Mouse (Mus musculus): ENCODE results near the gene Tfrc. TPM values are rescaled to one million over a fixed set of nuclear protein-coding genes. Genes with fewer than 3 reads are reported as not detected.

The Tfrc gene
- polyA plus RNA-seq, 1 experiment: 1.3 TPM

DNA sequence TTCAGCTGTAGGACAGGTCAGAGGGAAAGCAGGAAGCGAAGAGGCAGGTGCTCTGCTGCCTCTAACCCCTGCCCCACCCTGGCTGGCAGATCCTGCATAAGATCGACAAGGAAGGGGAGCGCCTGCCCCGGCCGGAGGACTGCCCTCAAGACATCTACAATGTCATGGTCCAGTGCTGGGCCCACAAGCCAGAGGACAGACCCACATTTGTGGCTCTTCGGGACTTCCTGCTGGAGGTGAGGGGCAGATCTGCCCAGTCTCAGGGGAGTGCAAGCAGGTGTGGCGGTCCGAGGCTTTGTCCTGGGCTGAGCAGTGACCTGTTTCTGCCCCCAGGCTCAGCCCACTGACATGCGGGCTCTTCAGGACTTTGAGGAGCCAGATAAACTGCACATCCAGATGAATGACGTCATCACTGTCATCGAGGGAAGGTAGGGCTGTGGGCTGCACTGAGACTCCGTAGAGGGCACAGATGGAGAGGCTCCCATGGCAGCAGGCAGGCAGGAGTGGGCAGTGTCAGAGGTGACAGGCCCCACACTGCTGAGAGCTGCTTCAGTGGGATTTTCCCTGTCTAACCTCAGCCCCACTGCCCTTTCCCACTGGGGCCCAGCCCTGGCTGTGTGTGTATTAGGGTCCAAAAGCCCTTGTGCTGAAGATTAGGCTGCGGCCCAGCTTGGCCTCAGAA lies 62.6 kb downstream of the Tfrc start:
- no peak for TF ChIP-seq FLI1 (IDR thresholded peaks at IDR 0.05; ENCODE audit: low read length)
- TF ChIP-seq GATA1 (IDR thresholded peaks at IDR 0.05; ENCODE audit: borderline replicate concordance, low read length): no peak
- Histone ChIP-seq H3K4me3 (replicated peaks) (no peak overlapping the region), H3K27me3 (replicated peaks) (no peaks in the 10 kb centered on the region), H3K36me3 (replicated peaks; ENCODE audit: low read length) (peaks cover 91% of the 10 kb centered on the region), H3K4me1 (peaks cover 97% of the 10 kb centered on the region), H3K9me3 (no peaks in the 10 kb centered on the region)

- no peak for TF ChIP-seq GATA1 (IDR thresholded peaks at IDR 0.05; ENCODE audit: borderline replicate concordance, low read length)
- TF ChIP-seq FLI1 (IDR thresholded peaks at IDR 0.05; ENCODE audit: low read length): no peak
- Histone ChIP-seq H3K9me3 (no peaks in the 10 kb centered on the region), H3K4me3 (replicated peaks) (no peak overlapping the region), H3K27me3 (replicated peaks) (no peaks in the 10 kb centered on the region), H3K4me1 (peaks cover 97% of the 10 kb centered on the region), H3K36me3 (replicated peaks; ENCODE audit: low read length) (peaks cover 99% of the 10 kb centered on the region)
Observed at GRCm38 (mm10) chr16:32672250-32672649, 63.5 kb downstream of the Tfrc start.

- Histone ChIP-seq H3K36me3 (replicated peaks; ENCODE audit: low read length) (peaks cover 97% of the 10 kb centered on the region), H3K9me3 (no peaks in the 10 kb centered on the region), H3K4me3 (replicated peaks) (no peak overlapping the region), H3K27me3 (replicated peaks) (no peaks in the 10 kb centered on the region), H3K4me1 (peaks cover 94% of the 10 kb centered on the region)
- TF ChIP-seq FLI1 (IDR thresholded peaks at IDR 0.05; ENCODE audit: low read length): no peak
- TF ChIP-seq GATA1 (IDR thresholded peaks at IDR 0.05; ENCODE audit: borderline replicate concordance, low read length): no peak
Observed at GRCm38 (mm10) chr16:32672861-32673560, 64.3 kb downstream of the Tfrc start.

DNA sequence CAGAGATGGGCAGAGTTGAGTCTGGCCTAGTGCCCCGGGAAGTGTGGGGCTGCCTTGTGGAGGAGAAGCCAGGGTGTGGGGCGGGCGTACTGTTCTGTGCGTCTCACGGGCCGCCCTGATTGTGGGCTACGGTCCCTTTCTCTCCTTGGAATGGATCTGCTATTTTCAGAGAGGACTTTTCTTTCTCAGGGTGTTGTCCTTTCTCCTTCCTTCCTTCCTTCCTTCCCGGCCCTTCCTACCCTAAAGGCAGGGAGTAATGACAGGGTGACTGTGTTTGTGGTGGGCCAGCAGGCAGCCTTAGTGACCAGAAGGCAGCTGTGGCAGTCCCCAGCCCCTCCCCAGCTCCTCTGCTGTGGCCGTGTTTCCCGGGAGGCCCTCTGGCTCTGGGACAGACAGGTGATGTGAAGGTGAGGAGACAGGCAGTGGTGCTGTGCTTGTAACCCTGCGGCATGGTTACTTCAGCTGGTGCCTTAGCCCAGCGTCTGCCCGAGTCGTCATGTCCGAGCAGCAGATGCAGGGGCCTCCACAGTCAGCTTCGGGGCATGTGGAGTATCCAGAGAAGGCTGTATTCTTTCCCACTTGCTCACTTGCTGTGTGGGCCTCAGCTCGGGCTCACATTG lies 65.5 kb downstream of the Tfrc start:
- Histone ChIP-seq H3K9me3 (no peaks in the 10 kb centered on the region), H3K4me1 (peaks cover 89% of the 10 kb centered on the region), H3K4me3 (replicated peaks) (no peak overlapping the region), H3K36me3 (replicated peaks; ENCODE audit: low read length) (peaks cover 98% of the 10 kb centered on the region), H3K27me3 (replicated peaks) (no peaks in the 10 kb centered on the region)
- TF ChIP-seq FLI1 (IDR thresholded peaks at IDR 0.05; ENCODE audit: low read length) (no peak), GATA1 (IDR thresholded peaks at IDR 0.05; ENCODE audit: borderline replicate concordance, low read length) (no peak)

- no peaks in the 10 kb centered on the region for H3K27me3 ChIP-seq (replicated peaks)
- peaks cover 86% of the 10 kb centered on the region for H3K4me1 ChIP-seq
- no peaks in the 10 kb centered on the region for H3K9me3 ChIP-seq
- H3K36me3 ChIP-seq (replicated peaks; ENCODE audit: low read length): peaks cover 93% of the 10 kb centered on the region
- no peak for TF ChIP-seq FLI1 (IDR thresholded peaks at IDR 0.05; ENCODE audit: low read length)
- H3K4me3 ChIP-seq (replicated peaks): no peak overlapping the region
Observed at GRCm38 (mm10) chr16:32677040-32677700, 68.5 kb downstream of the Tfrc start.

- H3K27me3 ChIP-seq (replicated peaks): no peaks in the 10 kb centered on the region
- TF ChIP-seq GATA1 (IDR thresholded peaks at IDR 0.05; ENCODE audit: borderline replicate concordance, low read length): no peak
- TF ChIP-seq FLI1 (IDR thresholded peaks at IDR 0.05; ENCODE audit: low read length): no peak
- H3K9me3 ChIP-seq: no peaks in the 10 kb centered on the region
- peaks cover 91% of the 10 kb centered on the region for H3K36me3 ChIP-seq (replicated peaks; ENCODE audit: low read length)
- peaks cover 86% of the 10 kb centered on the region for H3K4me1 ChIP-seq
- no peak overlapping the region for H3K4me3 ChIP-seq (replicated peaks)
Observed at GRCm38 (mm10) chr16:32677903-32678302, 69.2 kb downstream of the Tfrc start.

DNA sequence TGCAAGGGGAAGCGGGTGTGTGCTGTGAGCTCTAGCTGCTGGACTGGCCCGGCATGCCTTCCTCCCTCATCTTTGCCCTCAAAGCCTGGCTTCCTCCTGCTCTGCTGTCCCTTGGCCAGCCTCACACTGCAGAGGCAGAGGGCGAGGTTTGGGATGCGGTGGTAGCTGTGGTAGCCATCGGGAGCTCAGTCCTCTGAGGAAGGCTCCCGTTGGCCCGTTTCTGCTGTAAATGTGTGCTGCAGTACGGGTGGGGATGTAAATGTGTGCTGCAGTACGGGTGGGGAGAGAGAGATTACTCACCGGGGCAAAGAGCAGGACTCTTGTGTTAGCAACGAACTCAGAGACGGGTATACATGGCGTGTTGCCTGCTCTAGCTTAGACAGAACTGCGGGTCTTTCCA lies 70.1 kb downstream of the Tfrc start:
- TF ChIP-seq FLI1 (IDR thresholded peaks at IDR 0.05; ENCODE audit: low read length): no peak
- no peak for TF ChIP-seq GATA1 (IDR thresholded peaks at IDR 0.05; ENCODE audit: borderline replicate concordance, low read length)
- H3K27me3 ChIP-seq (replicated peaks): no peaks in the 10 kb centered on the region
- H3K9me3 ChIP-seq: no peaks in the 10 kb centered on the region
- peaks cover 87% of the 10 kb centered on the region for H3K4me1 ChIP-seq
- H3K4me3 ChIP-seq (replicated peaks): no peak overlapping the region
- peaks cover 90% of the 10 kb centered on the region for H3K36me3 ChIP-seq (replicated peaks; ENCODE audit: low read length)

DNA sequence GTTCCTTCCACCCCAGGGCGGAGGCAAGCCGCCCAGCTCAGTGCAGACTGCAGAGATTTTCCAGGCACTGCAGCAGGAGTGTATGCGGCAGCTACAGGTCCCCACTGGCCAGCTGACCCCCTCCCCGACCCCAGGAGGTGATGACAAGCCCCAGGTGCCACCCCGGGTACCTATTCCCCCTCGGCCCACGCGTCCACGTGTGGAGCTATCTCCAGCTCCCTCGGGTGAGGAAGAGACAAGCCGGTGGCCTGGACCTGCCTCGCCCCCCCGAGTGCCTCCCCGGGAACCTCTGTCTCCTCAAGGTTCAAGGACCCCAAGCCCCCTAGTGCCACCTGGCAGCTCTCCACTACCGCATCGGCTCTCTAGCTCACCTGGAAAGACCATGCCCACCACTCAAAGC lies 71.3 kb downstream of the Tfrc start:
- peaks cover 79% of the 10 kb centered on the region for H3K36me3 ChIP-seq (replicated peaks; ENCODE audit: low read length)
- no peaks in the 10 kb centered on the region for H3K27me3 ChIP-seq (replicated peaks)
- peaks cover 77% of the 10 kb centered on the region for H3K4me1 ChIP-seq
- no peaks in the 10 kb centered on the region for H3K9me3 ChIP-seq
- TF ChIP-seq FLI1 (IDR thresholded peaks at IDR 0.05; ENCODE audit: low read length) (no peak), GATA1 (IDR thresholded peaks at IDR 0.05; ENCODE audit: borderline replicate concordance, low read length) (no peak)
- H3K4me3 ChIP-seq (replicated peaks): no peak overlapping the region

DNA sequence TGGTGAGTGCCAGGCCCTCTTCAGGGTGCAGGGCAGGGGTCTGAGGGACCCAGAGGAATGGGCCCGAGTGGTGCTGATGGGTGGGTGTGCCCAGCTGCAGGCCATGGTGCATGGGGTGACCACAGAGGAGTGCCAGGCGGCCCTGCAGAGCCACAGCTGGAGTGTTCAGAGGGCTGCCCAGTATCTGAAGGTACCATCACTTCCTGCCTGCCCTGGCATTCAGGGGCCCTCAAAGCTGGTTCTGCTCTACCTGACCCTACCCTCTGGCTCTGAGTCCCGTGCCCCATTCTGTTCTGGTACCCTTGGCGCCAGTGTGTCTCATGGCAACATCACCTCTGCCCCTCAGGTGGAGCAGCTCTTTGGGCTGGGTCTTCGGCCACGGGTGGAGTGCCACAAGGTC lies 72.1 kb downstream of the Tfrc start:
- Histone ChIP-seq H3K4me3 (replicated peaks) (no peak overlapping the region), H3K36me3 (replicated peaks; ENCODE audit: low read length) (peaks cover 70% of the 10 kb centered on the region), H3K27me3 (replicated peaks) (no peaks in the 10 kb centered on the region), H3K4me1 (peaks cover 76% of the 10 kb centered on the region), H3K9me3 (no peaks in the 10 kb centered on the region)
- no peak for TF ChIP-seq GATA1 (IDR thresholded peaks at IDR 0.05; ENCODE audit: borderline replicate concordance, low read length)
- no peak for TF ChIP-seq FLI1 (IDR thresholded peaks at IDR 0.05; ENCODE audit: low read length)

DNA sequence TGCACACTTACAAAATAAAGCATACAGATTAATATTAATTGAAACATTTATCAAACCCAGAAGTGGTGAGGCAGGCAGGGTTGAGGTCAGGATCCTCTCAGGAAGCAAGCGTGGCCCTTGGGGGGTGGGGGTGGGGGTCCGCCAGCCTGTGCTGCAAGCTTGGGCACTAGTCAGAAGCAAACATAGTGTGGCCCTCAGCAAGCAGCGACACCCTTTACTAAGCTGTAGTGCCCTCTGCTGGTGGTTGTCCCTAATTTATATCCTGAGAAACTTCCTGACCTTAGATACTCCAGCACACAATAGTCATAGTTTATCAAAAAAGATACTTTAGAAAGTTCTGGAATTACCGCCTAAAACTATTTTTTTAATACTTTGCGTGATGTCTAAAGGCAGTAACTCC lies 73.5 kb downstream of the Tfrc start:
- Histone ChIP-seq H3K4me1 (peaks cover 73% of the 10 kb centered on the region), H3K36me3 (replicated peaks; ENCODE audit: low read length) (peaks cover 57% of the 10 kb centered on the region), H3K27me3 (replicated peaks) (no peaks in the 10 kb centered on the region), H3K9me3 (no peaks in the 10 kb centered on the region), H3K4me3 (replicated peaks) (no peak overlapping the region)
- no peak for TF ChIP-seq FLI1 (IDR thresholded peaks at IDR 0.05; ENCODE audit: low read length)
- TF ChIP-seq GATA1 (IDR thresholded peaks at IDR 0.05; ENCODE audit: borderline replicate concordance, low read length): no peak

Other genes starting within 250 kb of the Tfrc start
- gene Tm4sf19, start 208.4 kb upstream of the Tfrc start, polyA plus RNA-seq (2012; ENCODE audit: insufficient read depth, low replicate concordance): 0.83 TPM in 1 of 2 replicates, not detected in the other
- not detected in 2 replicates for gene Tctex1d2, start 189.2 kb upstream of the Tfrc start, polyA plus RNA-seq (2012; ENCODE audit: insufficient read depth, low replicate concordance)
- gene Pcyt1a, start 178.0 kb upstream of the Tfrc start, polyA plus RNA-seq (2012; ENCODE audit: insufficient read depth, low replicate concordance): 14.2 and 47.1 TPM in 2 replicates
- not detected in 2 replicates for gene Slc51a, start 121.0 kb upstream of the Tfrc start, polyA plus RNA-seq (2012; ENCODE audit: insufficient read depth, low replicate concordance)
- gene Zdhhc19, start 112.7 kb upstream of the Tfrc start, polyA plus RNA-seq (2012; ENCODE audit: insufficient read depth, low replicate concordance): 0.20 TPM in 1 of 2 replicates, not detected in the other
- gene Tnk2, start 35.0 kb downstream of the Tfrc start, polyA plus RNA-seq (2012; ENCODE audit: insufficient read depth, low replicate concordance): 230 and 1,256 TPM in 2 replicates
- not detected in 2 replicates for gene Muc4, start 127.0 kb downstream of the Tfrc start, polyA plus RNA-seq (2012; ENCODE audit: insufficient read depth, low replicate concordance)
- gene Muc20, start 188.5 kb downstream of the Tfrc start, polyA plus RNA-seq (2012; ENCODE audit: insufficient read depth, low replicate concordance): not detected in 2 replicates
- not detected in 2 replicates for gene Smbd1, start 201.6 kb downstream of the Tfrc start, polyA plus RNA-seq (2012; ENCODE audit: insufficient read depth, low replicate concordance)